Mouse (Mus musculus) limb, embryonic 15.5 days (tissue): Measurements from ENCODE around the gene Sptlc2. TPM values are rescaled to one million over a fixed set of nuclear protein-coding genes. Genes with fewer than 3 reads are reported as not detected.
"Not testable (repeated sequence)": the region's sequence is repeated elsewhere in the genome, so short reads cannot be mapped to it uniquely, and the experiment has no call there.

Experiments
- ATAC-seq: fragments of 200-750 bp; cut with Nextera tagmentation; 2 replicates; pipeline ENCODE4 v1.8.0; 2017; ENCODE audit warnings: low read depth, moderate TSS enrichment; ENCODE audit not compliant: insufficient number of reproducible peaks, low FRiP score, low TSS enrichment
- H3K27ac ChIP-seq: fragments of 300-500 bp; sonication (generic); 2 replicates; pipeline ENCODE4 v1.5.1; 2015; ENCODE audit warnings: moderate library complexity, mild to moderate bottlenecking, inconsistent platforms
- H3K27me3 ChIP-seq: fragments of 300-500 bp; sonication (generic); 2 replicates; pipeline ENCODE4 v1.6.1; 2015; ENCODE audit warnings: inconsistent platforms
- H3K36me3 ChIP-seq: fragments of 300-500 bp; sonication (generic); 2 replicates; pipeline ENCODE4 v1.6.1; 2015; ENCODE audit warnings: inconsistent platforms
- H3K4me1 ChIP-seq: fragments of 300-500 bp; sonication (generic); 2 replicates; pipeline ENCODE4 v1.6.1; 2015; ENCODE audit warnings: inconsistent platforms
- H3K4me2 ChIP-seq: fragments of 300-500 bp; sonication (generic); 2 replicates; pipeline ENCODE4 v1.6.1; 2015; ENCODE audit warnings: mild to moderate bottlenecking, inconsistent platforms
- H3K4me3 ChIP-seq: fragments of 300-500 bp; sonication (generic); 2 replicates; pipeline ENCODE4 v1.5.1; 2015; ENCODE audit warnings: mild to moderate bottlenecking, inconsistent platforms
- H3K9ac ChIP-seq: fragments of 300-500 bp; sonication (generic); 2 replicates; pipeline ENCODE4 v1.6.1; 2015; ENCODE audit warnings: inconsistent platforms
- H3K9me3 ChIP-seq: fragments of 300-500 bp; sonication (generic); 2 replicates; pipeline ENCODE4 v1.6.1; 2016; ENCODE audit warnings: inconsistent platforms
- WGBS: fragments of 180-500 bp; shearing (Covaris S2); methylation state at CpG from one replicate; pipeline ENCODE4 v1.1.7; 2015; 5-methylcytosine and 5-hydroxymethylcytosine counted together
- polyA plus RNA-seq: library from polyadenylated mRNA; unstranded; fragments of >200 nt; fragmentation: Nextera tagmentation; extraction: Ambion mirVana; gene quantifications from 2 replicates; pipeline ENCODE4 v1.2.1, GENCODE M21; 2015

Gene Sptlc2
- polyA plus RNA-seq, 1 experiment from 2014 or later = 83.7 TPM

DNA sequence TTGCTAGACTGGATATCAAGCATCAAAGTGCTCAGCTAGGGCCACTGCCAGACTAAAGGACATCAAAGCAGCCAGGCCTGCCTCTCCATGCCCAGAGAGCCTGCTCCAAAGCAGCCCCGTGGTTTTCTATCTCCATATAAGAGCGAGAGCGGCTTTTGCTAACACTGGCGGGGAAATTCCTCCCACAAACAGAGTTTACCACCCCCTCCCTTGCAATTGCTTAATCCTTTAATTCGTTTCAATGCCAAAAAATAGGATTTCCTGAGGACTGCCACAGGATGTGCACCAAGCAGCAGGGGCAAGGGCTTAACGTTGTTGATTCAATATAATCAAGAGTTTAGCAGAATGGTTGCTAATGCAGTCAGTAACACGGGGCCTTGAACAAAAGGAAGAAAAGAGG is 60.5 kb downstream of the Sptlc2 start:
- no peak overlapping the region for H3K4me2 ChIP-seq
- H3K27ac ChIP-seq = no peak overlapping the region
- H3K9me3 ChIP-seq = no peaks in the 10 kb centered on the region
- no peaks in the 10 kb centered on the region for H3K4me1 ChIP-seq
- no peak overlapping the region for H3K9ac ChIP-seq
- 0 out of 2 replicates have a peak, but pooled peaks cover 9% of the 10 kb centered on the region for H3K36me3 ChIP-seq
- no peak for ATAC-seq
- H3K4me3 ChIP-seq = no peak overlapping the region
- WGBS = 18% methylated on average over 7 of the region's 7 CpGs
- H3K27me3 ChIP-seq = no peaks in the 10 kb centered on the region

DNA sequence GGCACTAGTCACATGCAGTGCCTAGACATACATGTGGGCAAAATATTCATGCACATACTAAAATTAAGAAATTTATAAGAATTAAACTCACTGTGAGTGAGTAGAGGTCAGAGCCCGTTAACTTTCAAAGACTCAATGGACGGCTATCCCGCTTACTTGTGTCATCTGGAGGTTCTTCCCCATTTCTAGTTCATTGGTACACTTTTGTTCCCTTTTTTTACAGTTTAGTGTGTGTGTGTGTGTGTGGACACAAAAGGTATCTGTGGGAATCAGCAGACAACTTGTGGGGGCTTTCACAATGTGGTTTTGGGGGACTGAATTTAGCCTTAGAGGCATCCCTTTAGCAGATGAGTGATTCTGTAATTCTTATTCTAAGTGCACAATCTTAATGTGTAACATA is 62.7 kb downstream of the Sptlc2 start:
- no peak for ATAC-seq
- Histone ChIP-seq H3K9me3 (no peaks in the 10 kb centered on the region), H3K4me1 (no peaks in the 10 kb centered on the region), H3K27me3 (no peaks in the 10 kb centered on the region), H3K27ac (no peak overlapping the region), H3K4me3 (no peak overlapping the region), H3K9ac (no peak overlapping the region), H3K36me3 (0 out of 2 replicates have a peak, but pooled peaks cover 9% of the 10 kb centered on the region), H3K4me2 (no peak overlapping the region)
- 93% methylated on average over 3 of the region's 3 CpGs for WGBS

DNA sequence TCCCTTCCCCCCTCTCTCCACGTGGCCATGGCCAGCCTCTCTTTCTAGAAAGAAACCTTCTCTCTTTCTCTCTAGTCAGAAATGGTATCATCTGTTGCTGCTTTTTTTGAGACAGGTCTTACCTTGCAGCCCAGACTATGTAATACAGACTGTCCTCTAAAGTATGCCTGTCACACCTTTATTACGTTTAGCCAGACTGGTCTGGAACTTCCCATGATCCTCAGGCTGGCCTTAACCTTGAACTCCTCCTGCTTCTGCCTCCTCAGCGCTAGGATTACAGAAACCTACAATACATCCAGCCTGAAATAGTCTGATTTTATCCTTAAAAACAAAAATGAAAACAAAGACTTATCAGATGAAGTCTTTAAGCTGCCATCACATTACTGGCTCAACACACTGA is 68.9 kb downstream of the Sptlc2 start:
- ATAC-seq = no peak
- Histone ChIP-seq H3K9ac (no peak overlapping the region), H3K27me3 (no peaks in the 10 kb centered on the region), H3K4me2 (no peak overlapping the region), H3K4me1 (no peaks in the 10 kb centered on the region), H3K36me3 (0 out of 2 replicates have a peak, but pooled peaks cover 8% of the 10 kb centered on the region), H3K27ac (no peak overlapping the region), H3K9me3 (no peaks in the 10 kb centered on the region), H3K4me3 (no peak overlapping the region)
- 81% methylated on average over 3 of the region's 3 CpGs for WGBS

DNA sequence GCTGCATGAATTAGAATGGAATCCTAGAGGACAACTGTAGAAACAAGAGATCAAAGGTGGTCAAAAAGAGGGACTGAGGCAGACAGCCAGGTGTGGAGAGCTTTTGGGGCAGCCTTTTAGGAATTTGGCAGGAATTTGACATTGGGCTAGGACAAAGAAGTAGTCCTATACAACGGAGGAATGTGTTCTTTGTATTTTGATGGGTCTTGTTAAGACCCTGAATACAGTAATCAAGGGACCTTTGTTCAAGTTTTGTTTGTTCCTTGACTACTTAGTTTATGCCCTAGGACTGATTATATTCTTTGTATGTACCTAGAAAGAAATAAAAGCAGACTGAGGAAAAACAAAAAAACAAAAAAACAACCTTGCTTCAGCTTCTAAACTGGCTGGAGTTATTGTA is 70.2 kb downstream of the Sptlc2 start:
- Histone ChIP-seq H3K27ac (no peak overlapping the region), H3K9me3 (no peaks in the 10 kb centered on the region), H3K4me2 (no peak overlapping the region), H3K4me1 (no peaks in the 10 kb centered on the region), H3K9ac (no peak overlapping the region), H3K36me3 (0 out of 2 replicates have a peak, but pooled peaks cover 10% of the 10 kb centered on the region), H3K4me3 (no peak overlapping the region), H3K27me3 (no peaks in the 10 kb centered on the region)
- WGBS = 75% methylated on average over 1 of the region's 1 CpGs
- no peak for ATAC-seq

DNA sequence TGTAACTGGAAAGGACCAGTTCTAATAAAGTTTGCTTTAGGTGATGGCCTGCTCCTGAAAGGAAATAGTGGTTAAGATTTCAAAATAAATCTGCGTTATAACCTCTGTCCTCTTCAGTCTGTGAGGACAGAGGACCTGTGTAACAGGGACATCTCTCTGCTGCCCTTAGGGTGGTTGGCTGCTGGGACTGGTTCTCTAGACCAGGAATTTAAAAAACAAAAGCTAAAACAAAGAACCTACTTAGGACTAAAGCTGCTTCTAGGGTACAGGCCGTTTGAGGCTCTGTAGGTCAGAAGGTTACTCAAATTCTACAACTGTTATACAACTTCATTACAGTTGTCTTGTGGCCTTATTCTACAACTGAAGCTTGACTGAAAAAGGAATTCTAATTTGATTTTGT is 75.1 kb downstream of the Sptlc2 start:
- Histone ChIP-seq H3K4me1 (no peaks in the 10 kb centered on the region), H3K9me3 (no peaks in the 10 kb centered on the region), H3K4me2 (no peak overlapping the region), H3K27me3 (no peaks in the 10 kb centered on the region), H3K27ac (no peak overlapping the region), H3K9ac (no peak overlapping the region), H3K36me3 (peaks cover 44% of the 10 kb centered on the region), H3K4me3 (no peak overlapping the region)
- WGBS = 86% methylated on average over 2 of the region's 2 CpGs
- ATAC-seq = no peak

DNA sequence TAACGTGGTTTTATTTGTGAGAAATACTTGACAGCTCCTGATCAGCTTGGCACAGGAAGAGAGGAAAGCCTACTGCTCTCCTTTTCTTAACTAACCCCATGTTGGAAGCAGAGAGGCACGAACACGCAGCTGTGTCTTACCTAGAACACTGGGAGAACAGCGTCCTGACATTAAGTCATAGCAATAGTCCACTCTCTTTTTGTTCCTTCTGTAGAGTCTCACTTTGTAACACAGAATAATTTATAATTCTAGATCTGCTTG is 81.6 kb downstream of the Sptlc2 start:
- H3K4me2 ChIP-seq, H3K27me3 ChIP-seq, H3K4me1 ChIP-seq, ATAC-seq, H3K9ac ChIP-seq, H3K4me3 ChIP-seq, H3K27ac ChIP-seq, H3K9me3 ChIP-seq: not testable (repeated sequence)
- peaks cover 24% of the 10 kb centered on the region for H3K36me3 ChIP-seq
- 36% methylated on average over 4 of the region's 4 CpGs for WGBS

DNA sequence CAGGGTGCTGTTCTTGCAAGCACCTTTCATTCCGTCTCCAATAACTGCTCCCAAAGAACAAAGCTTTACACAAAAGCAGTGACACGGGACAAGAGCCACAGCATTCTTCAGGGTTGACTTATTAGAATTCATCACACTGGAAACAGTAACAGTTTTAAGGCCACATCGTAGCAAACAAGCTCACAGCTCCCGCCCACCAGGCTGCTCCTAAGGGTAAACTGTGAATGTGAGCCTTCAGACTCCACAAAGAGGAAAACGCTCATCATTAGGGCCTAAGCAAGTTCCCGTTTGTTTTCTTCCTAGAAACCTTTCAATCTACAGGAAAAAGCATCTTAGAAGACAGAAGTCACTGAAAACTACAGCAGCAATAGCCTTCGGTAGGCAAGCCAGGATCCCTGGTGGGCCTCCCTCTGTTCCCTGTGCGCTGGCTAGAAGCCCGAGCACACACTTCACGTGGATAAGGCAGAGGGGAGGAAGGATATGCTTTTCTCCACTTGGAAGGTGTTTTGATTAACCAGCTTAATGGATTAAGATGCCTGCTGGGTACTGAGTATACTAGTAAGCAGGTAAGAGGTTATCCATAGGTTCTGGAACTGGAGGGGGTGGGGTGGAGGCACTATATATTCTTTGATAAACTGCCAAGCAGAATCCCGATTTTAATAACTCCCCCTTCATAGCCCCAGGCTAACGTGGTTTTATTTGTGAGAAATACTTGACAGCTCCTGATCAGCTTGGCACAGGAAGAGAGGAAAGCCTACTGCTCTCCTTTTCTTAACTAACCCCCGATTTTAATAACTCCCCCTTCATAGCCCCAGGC is 82.2 kb downstream of the Sptlc2 start:
- Histone ChIP-seq H3K27me3 (no peaks in the 10 kb centered on the region), H3K4me1 (peaks cover 8% of the 10 kb centered on the region; the same call in 1 of the 2 replicates), H3K9me3 (no peaks in the 10 kb centered on the region), H3K9ac (no peak overlapping the region), H3K36me3 (peaks cover 24% of the 10 kb centered on the region), H3K4me3 (no peak overlapping the region), H3K4me2 (no peak overlapping the region), H3K27ac (no peak overlapping the region)
- 26% methylated on average over 13 of the region's 13 CpGs for WGBS
- no peak for ATAC-seq

DNA sequence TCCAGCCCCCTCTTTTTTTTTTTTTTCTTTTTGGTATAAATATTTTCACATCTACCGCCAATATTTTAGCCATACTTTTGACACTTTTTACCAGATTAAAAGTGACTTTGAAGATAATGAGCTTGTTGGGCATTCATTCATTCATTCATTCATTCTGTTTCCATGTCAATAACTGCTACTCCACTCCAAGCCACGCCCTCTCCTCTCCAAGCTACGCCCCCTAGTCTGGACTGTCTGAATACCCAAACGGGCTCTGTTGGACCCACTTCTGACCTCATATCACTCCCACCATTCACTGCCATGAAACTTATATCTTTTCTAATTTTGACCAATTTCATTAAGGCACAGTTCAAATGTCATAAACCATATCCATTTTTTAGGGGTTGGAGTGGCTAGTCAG is 87.0 kb downstream of the Sptlc2 start:
- 58% methylated on average over 4 of the region's 4 CpGs for WGBS
- no peak overlapping the region for H3K27ac ChIP-seq
- H3K36me3 ChIP-seq = no peaks in the 10 kb centered on the region
- ATAC-seq = no peak
- H3K4me2 ChIP-seq = no peak overlapping the region
- H3K4me3 ChIP-seq = no peak overlapping the region
- no peak overlapping the region for H3K9ac ChIP-seq
- peaks cover 23% of the 10 kb centered on the region for H3K4me1 ChIP-seq
- no peaks in the 10 kb centered on the region for H3K9me3 ChIP-seq
- peaks cover 20% of the 10 kb centered on the region for H3K27me3 ChIP-seq

DNA sequence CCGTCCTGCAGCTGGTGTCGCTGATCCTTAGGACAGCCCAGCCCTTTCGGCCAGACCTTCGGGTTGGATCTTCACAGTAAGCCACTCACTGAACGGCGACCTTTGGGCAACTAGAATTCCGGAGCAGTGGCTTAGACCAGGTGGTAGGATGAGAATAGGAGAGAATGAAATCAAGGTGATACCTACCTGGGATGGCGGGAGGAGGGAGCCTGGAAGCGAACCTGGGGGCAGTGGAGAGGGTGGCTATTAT is 87.8 kb downstream of the Sptlc2 start:
- Histone ChIP-seq H3K27me3 (peaks cover 20% of the 10 kb centered on the region), H3K36me3 (no peaks in the 10 kb centered on the region), H3K4me3 (peak overlapping the region; percentile 75), H3K9me3 (no peaks in the 10 kb centered on the region), H3K4me2 (peak overlapping the region; percentile 98), H3K9ac (no peak overlapping the region), H3K4me1 (peaks cover 16% of the 10 kb centered on the region), H3K27ac (no peak overlapping the region)
- 2% methylated on average over 9 of the region's 9 CpGs for whole genome bisulfite sequencing
- no peak for ATAC-seq

DNA sequence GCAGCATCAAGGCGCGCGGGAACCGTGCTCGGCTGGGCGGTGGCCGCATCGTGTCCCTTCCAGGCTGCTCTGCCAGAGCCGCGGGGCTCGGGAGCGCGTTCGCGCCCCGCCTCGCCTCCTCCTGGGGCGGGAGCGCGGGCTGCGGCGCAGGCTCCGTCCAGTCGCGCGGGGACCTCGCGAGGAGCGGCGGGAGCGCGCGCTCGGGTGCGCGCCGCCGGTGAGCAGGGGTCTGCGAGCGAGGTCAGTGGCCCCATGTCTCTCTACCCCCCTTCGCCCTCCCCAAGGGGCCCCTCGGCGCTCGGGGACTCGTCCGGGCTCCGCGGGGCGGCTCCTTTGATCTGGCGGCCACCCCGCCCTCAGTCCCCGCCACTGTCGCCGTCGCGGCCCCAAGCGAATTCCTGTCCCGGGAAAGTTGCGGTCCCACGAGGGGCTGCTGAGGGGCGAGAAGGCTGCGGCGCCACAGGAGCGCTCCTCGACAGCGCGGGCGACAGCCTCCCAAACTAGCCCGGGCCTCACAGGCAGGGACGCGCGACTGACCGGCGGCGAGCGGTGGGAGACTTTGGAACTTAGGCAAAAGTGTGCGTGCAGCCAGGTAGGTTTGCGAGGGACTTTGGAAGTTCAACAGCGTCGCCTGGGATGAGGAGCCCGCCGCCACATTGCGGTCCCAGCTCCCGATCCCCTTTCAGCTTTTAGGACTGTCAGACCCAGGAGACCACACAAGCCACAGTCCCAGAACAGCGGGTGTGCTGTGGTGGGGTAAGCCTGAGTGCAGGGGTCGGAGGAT is 88.3 kb downstream of the Sptlc2 start, which contains the start of gene Ism2:
Ism2 (minus strand) TSS at position 49 of the 784 bp plus-strand sequence.
- WGBS = 0% methylated on average over 56 of the region's 86 CpGs
- peak within 1 kb of the TSS; percentile 56 for H3K9ac ChIP-seq
- no peaks in the 10 kb centered on the region for H3K36me3 ChIP-seq
- H3K4me2 ChIP-seq = peak within 1 kb of the TSS; percentile 98
- H3K27me3 ChIP-seq = peaks cover 20% of the 10 kb centered on the region
- H3K4me3 ChIP-seq = peak within 1 kb of the TSS; percentile 75
- H3K9me3 ChIP-seq = no peaks in the 10 kb centered on the region
- H3K4me1 ChIP-seq = peaks cover 16% of the 10 kb centered on the region
- no peak within 1 kb of the TSS for H3K27ac ChIP-seq
- ATAC-seq = peak; percentile 50

DNA sequence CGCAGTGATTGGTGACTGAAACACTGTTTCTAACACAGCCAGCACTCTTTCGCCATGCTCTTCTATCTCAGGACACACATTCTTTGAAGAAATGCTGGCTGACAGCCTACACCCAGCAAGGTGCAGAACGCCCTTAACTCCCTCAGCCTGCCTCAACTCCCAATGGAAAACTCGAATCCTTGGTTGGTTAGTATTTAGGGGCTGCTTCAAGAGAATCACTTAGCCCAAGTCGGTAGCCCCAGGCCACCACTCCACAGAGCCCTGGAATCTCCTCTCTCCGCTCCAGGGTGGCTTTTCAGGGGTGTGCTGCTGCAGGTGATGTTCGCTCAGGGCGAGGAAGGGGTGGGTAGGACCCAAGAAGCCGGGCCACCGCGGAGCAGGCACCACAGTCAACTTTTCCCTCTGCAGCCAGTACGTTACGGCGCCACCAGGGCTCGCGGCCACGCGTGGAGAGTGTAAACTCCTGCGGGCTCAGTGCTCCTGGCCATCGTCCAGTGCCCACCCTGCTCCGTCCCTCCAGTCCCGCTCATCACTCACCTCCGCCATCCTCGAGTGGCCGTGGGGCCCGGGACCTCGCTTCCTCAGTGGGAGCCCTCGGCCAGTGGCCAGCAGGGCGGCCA is 89.0 kb downstream of the Sptlc2 start:
- 7% methylated on average over 29 of the region's 29 CpGs for WGBS
- peak overlapping the region; percentile 98 for H3K4me2 ChIP-seq
- no peak overlapping the region for H3K27ac ChIP-seq
- H3K27me3 ChIP-seq = peaks cover 20% of the 10 kb centered on the region
- H3K4me1 ChIP-seq = peaks cover 16% of the 10 kb centered on the region
- peak; percentile 36; the same call in 1 of the 2 replicates for ATAC-seq
- H3K9ac ChIP-seq = peak overlapping the region; percentile 56
- H3K9me3 ChIP-seq = no peaks in the 10 kb centered on the region
- peak overlapping the region; percentile 75 for H3K4me3 ChIP-seq
- H3K36me3 ChIP-seq = no peaks in the 10 kb centered on the region

DNA sequence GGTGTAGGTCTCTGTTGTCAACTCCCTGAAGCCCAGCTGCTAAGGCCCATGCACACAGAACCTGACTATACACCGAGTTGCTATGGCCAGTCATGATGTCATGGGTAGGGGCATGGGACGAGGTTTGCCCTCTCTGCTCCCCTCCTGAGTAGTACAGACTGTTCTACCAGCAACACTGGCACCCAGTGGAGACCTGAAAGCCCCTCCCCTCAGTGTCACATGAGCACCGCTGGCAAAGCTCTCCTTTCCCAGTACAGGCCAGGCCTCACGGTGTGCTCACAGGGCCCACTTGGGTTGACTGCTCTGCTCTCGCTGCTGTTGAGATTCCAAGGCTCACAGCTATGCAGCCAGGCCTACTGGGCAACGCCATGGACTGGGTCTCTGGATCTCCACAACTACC is 94.2 kb downstream of the Sptlc2 start:
- no peak overlapping the region for H3K4me3 ChIP-seq
- H3K27me3 ChIP-seq = peaks cover 2% of the 10 kb centered on the region; the same call in 1 of the 2 replicates
- H3K36me3 ChIP-seq = no peaks in the 10 kb centered on the region
- H3K9me3 ChIP-seq = no peaks in the 10 kb centered on the region
- peaks cover 2% of the 10 kb centered on the region; the same call in 1 of the 2 replicates for H3K4me1 ChIP-seq
- 69% methylated on average over 6 of the region's 6 CpGs for WGBS
- H3K27ac ChIP-seq = no peak overlapping the region
- no peak overlapping the region for H3K9ac ChIP-seq
- no peak for ATAC-seq
- H3K4me2 ChIP-seq = no peak overlapping the region
